Mouse (Mus musculus) spleen, postnatal 10 days (tissue): Measurements from ENCODE around the gene Irf2bp1.

ENCODE experiments used
- DNase-seq, 2 experiments: peaks; one replicate each; pipeline ENCODE4 v3.0.0; 2021 to 2022; ENCODE audit warnings: low spot score in 2 of 2

Irf2bp1 gene

DNA sequence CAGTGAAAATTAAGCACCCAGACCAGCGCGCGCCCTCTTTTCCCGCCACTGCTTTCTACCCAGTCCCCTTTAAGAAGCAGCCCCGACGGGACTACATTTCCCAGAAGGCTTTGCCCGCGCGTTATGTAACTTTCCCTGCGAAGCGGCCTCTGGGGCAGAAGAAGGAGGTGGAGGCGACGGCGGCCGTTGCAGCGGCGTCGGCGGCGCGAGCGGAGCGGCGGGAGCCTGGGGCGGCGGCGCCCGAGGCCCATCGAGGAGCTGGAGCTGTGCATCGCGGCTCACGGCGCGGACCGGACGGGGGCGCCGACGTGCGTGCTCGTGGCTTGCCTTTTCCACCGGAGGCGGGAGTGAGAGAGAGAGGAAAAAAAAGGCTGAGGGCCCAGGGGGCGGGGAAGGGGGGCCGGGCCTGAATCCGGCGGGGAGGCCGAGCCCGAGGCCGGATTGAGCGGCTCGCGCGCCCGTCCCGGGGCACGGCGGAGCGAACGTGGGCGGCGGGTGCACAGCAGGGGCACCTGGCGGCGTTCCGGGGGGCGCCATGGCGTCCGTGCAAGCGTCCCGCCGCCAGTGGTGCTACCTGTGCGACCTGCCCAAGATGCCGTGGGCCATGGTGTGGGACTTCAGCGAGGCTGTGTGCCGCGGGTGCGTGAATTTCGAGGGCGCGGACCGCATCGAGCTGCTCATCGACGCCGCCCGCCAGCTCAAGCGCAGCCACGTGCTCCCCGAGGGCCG lies at the start of gene Irf2bp1:
Gene Irf2bp1 (plus strand): TSS at position 143 of the 729 bp plus-strand sequence.
- peak; percentile 90 to 95 for DNase-seq

DNA sequence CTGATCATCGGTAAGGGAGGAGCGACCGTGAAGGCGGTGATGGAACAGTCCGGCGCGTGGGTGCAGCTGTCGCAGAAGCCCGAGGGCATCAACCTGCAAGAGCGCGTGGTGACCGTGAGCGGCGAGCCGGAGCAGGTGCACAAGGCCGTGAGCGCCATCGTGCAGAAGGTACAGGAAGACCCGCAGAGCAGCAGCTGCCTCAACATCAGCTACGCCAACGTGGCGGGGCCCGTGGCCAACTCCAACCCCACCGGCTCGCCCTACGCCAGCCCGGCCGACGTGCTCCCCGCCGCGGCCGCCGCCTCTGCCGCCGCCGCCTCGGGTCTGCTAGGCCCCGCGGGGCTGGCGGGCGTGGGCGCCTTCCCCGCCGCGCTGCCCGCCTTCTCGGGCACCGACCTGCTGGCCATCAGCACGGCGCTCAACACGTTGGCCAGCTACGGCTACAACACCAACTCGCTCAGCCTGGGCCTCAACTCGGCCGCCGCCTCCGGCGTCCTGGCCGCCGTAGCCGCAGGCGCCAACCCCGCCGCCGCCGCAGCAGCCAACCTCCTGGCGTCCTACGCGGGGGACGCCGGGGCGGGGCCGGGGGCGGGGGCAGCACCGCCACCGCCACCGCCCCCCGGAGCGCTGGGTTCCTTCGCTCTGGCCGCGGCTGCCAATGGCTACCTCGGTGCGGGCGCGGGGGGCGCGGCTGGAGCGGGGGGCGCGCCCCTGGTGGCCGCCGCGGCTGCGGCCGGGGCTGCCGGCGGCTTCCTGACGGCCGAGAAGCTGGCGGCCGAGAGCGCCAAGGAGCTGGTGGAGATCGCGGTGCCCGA lies 46.1 kb upstream of the Irf2bp1 start:
- DNase-seq = peak; percentile 6 to 17

DNA sequence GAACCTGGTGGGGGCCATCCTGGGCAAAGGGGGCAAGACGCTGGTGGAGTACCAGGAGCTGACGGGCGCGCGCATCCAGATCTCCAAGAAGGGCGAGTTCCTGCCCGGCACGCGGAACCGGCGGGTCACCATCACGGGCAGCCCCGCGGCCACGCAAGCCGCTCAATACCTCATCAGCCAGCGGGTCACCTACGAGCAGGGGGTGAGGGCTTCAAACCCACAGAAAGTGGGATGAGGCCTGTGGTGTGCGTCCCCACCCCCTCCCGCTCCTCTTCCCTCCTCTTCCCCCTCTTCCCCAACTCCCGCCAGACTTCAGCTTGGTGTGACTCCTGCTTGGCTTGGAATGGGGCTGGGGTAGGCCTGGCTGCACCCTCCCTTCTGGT lies 45.5 kb upstream of the Irf2bp1 start:
- DNase-seq = no peak

DNA sequence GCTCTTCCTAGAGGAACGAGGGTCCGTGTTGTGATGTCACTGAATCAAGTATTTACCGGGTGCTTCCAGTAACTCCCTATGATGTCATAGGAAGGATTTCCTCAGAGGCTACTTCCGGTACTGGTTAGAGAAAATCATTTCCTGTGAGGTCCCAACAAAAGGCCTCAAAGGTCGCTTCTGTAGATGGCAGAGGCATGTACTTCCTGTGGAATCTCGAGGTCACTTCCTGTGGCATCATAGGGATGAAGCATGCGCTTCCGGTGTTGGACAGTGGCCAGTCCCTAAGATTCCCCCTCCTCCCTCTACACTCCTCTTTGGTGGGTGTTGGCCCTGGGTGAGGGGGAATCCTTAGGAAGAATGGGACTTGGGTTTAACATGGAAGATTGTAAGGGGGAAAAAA lies 44.4 kb upstream of the Irf2bp1 start:
- no peak for DNase-seq

DNA sequence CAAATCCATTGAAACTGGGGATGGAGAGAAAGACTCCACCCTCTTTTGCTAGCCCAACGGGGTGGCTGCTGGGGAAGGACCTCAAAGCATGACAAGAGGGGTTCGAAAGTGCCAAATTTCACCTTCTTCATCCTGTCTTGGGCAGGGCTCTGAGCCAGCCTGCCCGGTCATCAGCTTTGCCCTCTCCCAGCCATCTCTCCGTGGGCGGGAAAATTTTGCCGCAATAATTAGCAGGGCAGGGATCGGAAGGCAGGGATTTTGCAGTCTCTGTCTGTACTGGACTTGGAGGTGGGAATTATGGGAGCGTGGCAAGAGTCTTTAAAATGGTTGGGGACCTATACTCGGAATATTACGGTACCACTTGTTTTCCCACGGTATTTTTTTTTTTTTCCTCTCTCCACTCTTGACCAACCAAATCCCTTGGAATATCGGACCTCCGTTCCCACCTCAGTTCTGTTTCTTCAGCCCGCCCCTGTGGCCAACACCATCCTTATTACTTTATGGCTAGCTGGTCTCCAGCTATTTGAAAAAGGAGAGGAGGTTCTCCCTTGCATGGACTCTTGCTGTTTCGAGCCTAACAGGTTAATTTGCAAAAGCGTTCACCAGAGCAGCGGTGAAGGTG lies 41.6 kb upstream of the Irf2bp1 start:
- no peak for DNase-seq

DNA sequence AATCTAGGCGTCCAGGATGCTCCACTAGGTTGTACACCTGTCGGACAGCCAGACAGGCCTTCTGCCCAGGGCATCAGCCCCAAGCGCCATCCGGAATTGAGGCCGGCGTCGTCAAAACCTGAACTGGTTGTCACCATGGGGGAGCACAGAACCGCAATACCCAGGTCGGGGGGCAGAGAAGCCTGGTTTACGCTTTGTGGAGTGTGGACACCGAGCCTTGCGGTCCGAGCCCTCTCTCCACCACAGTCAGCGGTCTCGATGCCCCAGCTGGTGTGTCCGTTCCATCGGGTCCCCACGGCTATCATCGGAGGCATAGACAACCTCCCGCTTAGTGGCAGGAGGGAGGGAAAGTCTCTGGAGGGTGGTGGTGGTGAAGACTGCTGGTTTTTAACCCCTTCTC lies 41.0 kb upstream of the Irf2bp1 start:
- DNase-seq = no peak

DNA sequence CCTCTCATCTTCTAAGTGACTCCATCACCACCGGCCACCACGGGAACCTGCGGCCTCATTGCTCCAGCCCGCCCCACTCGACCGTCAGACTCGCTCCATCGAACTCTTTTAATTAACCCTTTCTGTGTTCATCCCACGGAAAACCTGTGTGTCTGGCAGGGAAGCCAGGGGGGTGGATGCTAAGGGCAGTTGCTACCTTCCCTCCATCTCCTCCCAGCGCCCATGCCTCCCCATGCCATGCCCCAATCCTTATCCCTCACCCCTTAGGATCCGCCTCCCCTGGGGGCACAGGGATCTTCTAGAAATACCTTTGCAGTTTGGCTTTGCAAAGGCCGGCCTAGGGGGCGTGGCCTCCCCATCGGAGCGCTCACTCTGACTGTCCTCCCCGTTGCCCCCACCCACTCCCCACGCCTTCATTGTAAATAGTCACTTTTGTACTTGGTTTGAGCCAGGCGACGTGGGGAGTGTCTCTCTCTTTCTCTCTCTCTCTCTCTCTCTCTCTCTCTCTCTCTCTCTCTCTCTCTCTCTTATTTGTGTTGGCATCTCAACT lies 40.5 kb upstream of the Irf2bp1 start:
- no peak for DNase-seq

DNA sequence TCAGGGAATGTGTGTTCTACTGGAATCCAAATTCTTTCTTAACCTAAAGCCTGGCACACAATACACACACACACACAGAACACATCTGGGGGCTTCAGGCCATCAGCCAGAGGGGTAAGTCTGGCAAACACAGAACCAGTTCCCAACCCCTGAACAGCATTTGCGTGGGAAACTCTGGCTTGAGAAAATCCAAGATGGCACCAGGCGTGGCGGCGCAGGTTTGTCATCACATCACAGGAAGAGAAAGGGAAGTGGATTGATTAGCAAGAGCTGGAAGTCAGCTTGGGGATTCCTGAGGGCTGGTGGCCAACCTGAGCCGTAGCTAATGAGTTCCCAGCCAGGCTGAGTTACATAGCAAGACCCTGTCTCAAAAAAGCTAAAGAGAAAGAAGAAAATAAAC lies 38.5 kb upstream of the Irf2bp1 start:
- DNase-seq = no peak

DNA sequence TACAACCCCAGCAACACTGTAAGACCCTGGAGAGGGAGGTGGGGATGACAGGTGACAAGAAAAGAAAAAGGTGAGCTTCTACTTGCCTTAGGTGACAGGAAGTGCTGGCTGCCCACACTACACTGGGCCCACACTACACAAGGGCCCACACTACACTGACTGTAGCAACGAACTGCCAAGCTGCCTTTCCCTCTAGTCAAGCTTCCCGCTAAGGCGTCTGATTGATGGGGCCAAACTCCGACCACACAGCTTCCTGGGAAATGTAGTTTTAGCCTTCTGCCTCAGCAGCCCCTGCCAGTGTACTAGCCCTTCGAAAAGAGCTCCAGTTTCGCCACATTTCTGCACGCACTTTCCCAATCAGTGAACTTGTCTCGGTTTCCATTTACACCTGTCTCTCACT lies 36.2 kb upstream of the Irf2bp1 start:
- no peak for DNase-seq

DNA sequence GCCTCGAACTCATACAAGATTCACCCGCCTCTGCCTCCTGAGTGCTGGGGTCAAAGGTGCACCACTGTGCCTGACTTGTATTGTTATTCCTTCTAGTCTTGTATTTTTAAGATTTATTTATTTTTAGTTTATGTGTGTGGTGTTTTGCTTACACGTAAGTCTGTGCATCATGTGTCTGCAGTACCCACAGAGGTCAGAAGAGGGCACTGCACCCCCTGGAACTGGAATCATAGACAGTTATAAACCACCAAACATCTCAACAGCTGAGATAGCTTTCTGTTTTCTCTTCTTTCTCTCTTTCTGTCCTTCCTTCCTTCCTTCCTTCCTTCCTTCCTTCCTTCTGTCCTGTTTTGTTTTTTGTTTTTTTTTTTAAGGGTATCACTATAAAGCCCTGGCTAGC lies 32.9 kb upstream of the Irf2bp1 start:
- DNase-seq = peak in 1 of 2 experiments; percentile 30

DNA sequence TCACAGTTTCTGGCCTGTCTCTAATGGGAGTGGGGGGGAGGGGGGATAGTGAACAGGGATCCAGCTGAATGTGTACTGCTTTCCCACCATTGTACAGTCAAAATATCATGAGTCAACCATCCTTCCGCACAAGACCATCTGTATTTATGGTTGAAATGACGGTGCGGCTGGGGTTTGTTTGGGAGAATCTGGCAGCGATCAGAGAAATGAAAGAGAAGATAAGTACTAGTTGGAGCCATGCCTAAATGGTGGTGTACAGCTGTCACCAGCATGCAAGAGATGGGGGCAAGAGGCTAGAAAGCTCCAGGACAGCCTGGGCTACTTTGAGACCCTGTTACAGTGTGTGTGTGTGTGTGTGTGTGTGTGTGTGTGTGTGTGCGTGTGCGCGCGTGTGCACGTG lies 25.5 kb upstream of the Irf2bp1 start:
- no peak for DNase-seq

DNA sequence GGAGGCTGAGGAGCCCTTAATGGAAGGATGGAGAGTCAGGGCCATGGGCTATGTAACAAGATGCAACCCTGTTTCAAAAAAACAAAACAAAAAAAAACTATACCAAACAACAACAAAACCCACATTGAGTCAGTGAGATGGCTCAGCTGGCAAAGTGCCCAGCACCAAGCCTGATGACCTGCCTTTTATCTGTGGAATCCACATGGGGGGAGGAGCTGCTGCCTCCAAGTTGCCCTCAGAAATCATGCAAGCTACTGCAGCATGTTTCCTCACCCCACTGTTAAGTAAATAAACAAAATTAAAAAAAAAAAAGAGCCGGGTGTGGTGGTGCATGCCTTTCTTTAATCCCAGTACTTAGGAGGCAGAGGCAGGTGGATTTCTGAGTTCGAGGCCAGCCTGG lies 17.3 kb upstream of the Irf2bp1 start:
- DNase-seq = peak in 1 of 2 experiments; percentile 60

DNA sequence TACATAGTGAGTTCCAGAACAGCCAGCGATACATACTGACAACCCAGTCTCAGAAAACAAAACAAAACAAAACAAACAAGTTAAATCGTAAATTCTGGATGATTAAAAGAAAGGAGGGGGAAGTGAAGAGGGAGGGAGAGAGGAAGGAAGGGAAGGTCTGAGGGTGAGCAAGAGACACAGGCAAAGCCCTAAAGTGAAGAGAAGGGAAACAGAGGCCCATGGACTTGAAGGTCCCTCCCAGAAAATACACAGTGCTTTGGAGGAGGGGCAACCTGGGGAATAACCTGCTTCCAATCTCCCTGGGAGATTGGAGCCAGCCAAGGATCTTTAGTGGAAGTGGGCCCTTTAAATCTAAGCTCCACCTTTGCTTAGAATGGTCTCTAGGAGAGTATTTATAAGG lies 16.7 kb upstream of the Irf2bp1 start, which contains the start of gene Nanos2:
Gene Nanos2 (plus strand): TSS at position 301 of the 400 bp plus-strand sequence.
- no peak for DNase-seq

DNA sequence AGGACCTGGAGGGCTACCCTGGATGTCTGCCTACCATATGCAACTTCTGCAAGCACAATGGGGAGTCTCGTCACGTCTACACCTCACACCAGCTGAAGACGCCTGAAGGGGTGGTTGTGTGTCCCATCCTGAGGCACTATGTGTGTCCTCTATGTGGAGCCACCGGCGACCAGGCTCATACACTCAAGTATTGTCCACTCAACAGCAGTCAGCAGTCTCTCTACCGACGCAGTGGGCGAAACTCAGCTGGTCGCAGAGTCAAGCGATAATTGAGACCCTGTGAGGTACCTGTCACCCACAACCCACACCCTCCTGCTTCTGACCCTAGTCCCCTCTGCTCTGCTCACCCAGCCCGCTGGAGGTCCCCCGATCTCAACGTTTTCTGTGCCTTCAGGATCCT lies 16.1 kb upstream of the Irf2bp1 start:
- no peak for DNase-seq

DNA sequence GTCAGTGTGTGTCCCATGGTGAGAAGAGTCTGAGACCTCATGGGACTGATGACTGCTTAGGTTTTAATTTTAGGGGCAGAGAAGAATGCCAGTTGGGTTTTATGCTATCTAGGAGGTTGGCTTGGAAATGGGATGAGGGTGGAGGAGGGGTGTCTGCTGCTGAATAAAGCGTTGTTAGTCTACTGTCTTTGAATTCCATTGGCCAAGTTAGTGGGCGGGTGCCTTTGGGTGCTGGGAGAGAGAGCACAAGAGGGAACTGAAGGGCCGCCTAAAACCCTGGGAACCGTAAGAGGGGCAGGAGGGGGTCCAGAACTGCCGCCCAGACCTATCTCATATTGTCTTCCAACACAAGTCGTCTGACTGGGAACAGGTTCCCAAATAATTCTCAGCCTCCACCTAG lies 15.1 kb upstream of the Irf2bp1 start:
- no peak for DNase-seq

DNA sequence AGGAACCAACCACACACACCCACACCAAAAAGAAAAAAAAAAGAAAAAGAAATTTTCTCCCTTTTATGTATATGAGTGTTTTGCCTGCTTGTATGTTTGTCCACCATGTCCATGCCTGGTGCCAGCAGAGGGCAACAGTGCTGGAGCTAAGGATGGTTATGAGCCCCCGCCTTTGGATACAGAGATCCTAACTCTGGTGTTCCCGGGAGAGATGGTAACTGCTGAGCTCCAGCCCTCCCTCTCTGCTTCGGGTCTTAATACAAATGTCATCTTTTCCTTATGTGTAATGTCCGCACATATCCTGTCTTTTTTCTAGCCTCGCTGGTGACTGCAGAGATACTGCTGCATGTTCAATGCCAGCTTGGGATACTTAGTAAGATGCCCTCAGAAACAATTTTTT lies 13.8 kb upstream of the Irf2bp1 start:
- no peak for DNase-seq

DNA sequence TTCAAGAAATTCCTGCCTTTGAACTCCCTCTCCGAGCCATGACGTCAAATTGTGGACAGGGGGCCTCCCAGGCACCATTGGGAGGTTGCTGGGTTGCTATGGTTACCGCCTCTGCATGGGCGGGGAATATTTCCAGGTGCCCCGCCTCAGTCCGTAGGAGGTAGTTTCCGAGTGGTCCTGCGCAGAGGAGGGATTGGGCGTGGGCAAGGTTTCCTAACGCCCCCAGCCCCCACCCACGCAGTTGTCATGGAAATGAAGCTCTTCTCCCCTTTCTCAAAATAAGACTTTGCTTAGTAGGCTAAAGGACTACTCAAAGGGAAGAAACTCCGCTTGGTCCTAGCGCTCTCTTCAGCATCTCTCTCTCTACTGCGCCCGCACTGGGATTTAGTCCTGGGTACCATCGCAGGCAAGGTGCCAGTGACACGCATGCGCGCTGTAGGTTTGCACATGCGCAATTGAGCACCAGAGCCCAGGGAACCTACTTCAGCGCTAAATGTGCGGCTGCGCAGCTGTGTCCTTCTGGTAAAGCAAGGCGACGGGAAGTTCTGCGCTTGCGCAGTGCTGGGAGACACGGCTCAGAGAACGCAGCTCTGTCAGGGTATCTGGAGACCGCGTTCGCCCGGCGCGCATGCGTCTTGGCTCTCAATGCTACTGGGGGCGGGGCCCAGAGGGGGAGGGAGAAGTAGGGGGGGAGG lies 13.1 kb upstream of the Irf2bp1 start, which contains the start of gene Mypop:
Gene Mypop (plus strand): TSS at position 645 of the 695 bp plus-strand sequence.
- DNase-seq = peak; percentile 83 to 97

DNA sequence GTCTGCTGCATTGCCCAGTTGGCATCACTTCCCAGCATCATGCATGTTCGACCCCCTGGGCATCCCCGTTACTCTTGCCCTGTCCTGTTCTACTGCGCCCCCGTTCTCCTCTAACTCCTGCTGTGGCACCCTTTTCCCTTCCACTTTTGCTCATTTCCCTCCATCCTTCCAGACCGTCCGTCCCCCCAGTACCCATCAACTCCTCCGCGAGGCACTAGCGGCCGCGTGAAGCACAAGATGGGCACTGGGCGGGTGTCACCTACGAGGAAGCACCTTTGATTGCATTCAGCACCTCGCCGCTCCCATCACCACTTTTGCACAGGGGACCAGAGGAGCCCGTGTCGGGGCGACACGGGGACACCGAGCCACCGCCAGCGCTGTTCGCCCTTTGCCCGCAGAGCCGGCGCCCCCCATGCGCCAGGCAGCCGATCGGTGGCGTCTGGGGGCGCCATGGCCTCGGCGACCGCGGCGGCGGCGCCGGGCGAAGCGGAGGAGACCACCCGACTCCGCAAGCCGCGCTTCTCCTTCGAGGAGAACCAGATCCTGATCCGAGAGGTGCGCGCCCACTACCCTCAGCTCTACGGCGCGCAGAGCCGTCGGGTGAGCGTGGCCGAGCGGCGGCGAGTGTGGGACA lies 12.1 kb upstream of the Irf2bp1 start:
- DNase-seq = peak in 1 of 2 experiments; percentile 24

DNA sequence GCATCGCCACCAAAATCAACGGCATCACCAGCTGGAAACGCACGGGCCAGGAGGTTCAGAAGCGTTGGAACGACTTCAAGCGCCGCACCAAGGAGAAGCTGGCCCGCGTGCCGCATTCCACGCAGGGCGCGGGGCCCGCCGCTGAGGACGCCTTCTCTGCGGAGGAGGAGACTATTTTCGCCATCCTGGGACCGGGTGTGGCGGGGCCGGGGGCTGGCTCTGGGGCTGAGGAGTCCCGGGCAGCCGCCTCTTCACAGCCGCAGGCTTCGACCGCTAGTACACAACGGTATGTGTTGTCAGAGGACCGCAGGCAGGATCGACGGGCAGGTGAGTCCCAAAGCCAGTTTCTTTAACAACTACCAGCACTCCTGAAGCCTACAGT lies 11.6 kb upstream of the Irf2bp1 start:
- DNase-seq = peak in 1 of 2 experiments; percentile 25

DNA sequence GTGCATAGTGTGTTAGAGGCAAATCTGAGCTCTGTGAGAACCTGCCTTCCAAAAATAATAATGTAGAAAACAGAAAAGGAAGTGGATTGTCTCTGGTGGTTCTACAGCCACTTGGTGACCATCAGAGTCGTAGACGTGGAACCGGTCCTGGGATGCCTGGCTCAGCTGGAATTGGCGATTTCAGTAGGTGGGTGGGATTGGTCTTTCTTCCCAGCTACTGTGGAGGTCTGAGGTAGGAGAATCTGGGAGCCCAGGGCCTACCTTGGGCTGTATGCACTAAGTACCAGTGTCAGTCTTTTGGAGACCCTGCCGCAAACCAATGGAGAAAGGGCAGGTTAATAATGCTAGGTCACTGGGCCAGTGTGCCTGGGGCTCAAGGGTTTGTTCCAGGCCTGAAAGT lies 10.8 kb upstream of the Irf2bp1 start:
- DNase-seq = no peak

DNA sequence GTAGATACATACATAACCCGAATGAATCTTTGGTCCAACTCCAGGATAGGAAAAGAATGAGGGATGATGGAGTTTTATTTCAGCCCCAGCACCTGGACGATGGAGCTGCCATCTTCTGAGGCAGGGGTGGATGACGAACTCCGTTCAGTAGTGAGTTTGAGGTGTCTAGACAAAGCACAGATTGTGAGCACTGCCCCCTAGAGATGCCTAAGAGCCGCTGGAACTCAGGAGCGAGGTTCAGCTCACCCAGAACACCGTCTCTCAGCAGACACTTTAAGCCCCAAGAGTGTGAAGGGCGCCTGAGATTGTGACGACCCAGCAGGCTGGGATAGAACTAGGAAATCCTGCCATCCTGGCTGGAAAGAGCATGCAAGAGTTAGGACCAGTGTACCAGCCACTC lies 5.0 kb upstream of the Irf2bp1 start:
- no peak for DNase-seq
